Mouse (Mus musculus) megakaryocyte, adult 5-6 weeks (primary cell): ENCODE data around the gene Tpst2. TPM values are rescaled to one million over a fixed set of nuclear protein-coding genes. Genes with fewer than 3 reads are reported as not detected.

Source experiments
- ATAC-seq: 2 replicates; pipeline ENCODE4 v1.8.0; 2016; ENCODE audit warnings: mild to moderate bottlenecking, inconsistent platforms; ENCODE audit not compliant: poor library complexity, severe bottlenecking
- total RNA-seq, 2 experiments: library from RNA; stranded (forward) in 1 of 2; stranded (reverse) in 1 of 2; fragments of 153-499, 151-499 nt in 1 of 2; fragments of 221-1000, 200-1000 nt in 1 of 2; gene quantifications; 2 replicates each; pipeline versions ENCODE4 v1.2.3 to v1.2.4; 2015 to 2017

Gene Tpst2
- total RNA-seq, 2 experiments from 2014 or later = 57.5 to 77.0 TPM

DNA sequence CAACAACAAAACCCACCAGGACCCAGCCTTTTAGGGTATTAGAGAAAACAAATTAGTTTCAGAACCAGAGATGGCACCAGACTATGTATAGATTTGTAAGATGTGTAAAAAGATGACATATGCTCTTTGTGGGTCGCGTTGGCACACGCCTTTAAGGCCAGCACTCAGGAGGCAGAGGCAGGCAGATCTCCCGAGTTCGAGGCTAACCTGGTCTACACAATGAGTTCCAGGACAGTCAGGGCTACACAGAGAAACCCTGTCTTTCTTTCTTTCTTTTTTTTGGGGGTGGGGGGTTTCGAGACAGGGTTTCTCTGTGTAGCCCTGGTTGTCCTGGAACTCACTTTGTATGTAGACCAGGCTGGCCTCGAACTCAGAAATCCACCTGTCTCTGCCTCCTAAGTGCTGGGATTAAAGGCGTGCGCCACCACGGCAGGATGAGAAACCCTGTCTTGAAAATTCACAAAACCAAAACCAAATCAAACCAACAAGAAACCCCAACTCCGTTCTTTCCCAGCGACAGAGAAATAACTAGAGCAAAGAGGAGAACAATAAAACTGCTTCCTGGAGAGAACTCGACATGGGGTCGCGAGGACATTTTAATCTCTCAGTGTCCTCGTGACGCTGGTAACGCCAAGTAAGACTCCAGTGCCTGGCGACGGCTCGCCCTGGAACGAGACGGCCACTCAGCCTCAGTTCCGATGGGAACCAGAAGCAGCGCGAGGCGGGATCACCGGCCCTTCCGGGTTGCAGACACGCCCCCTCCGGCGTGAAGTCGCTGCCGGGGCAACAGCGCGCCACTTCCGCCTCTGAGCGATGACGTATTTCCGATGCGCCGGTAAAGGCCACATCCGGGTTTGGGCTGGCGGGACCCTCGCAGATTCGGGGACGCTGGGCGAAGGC is 49.3 kb downstream of the Tpst2 start, which contains the start of gene Tfip11:
TSS of gene Tfip11 (plus strand) at position 813 of the 900 bp plus-strand sequence.
- ATAC-seq = peak; percentile 89

DNA sequence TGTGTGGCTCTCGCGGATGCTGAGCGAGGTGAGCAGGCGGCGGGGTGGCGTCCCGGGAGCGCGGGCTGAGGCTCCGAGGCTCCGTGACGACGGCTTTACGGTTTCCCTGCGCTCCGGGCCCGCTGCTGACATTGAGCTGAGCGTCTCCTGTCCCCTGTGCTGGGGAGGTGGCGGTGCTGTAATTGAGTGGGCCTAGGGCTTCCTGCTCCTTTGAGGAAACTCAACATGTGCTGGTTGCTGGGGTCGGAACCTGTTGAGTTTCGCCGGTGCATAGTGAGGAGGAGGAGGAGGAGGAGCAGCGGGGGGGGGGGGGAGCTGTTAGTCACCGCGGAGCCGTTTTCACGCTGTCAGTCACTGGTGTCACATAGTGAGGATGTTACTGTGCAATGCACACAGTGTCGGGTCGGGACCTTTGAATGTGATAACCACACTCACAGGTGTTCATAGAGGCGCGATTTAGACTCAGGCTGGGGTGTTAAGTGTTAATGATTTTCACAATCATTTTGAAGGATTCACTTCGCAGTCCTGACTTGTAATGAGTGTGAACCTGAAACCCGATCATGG is 50.0 kb downstream of the Tpst2 start:
- ATAC-seq = 0 out of 2 replicates have a peak, but pooled peaks have one; percentile 4

DNA sequence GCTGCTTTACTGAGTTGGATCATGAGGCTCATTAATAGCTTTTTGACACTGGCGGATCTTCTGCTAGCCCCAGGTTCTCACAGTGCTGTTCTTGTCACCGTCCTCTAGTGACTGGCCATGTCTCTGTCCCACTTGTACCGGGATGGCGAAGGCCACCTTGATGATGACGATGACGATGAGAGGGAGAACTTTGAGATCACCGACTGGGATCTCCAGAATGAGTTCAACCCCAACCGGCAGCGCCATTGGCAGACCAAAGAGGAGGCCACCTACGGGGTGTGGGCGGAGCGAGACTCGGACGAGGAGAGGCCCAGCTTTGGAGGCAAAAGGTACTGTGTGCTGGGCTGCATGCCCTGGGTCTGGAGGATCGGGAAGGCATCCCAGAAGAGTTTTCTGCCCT is 51.4 kb downstream of the Tpst2 start:
- no peak for ATAC-seq

DNA sequence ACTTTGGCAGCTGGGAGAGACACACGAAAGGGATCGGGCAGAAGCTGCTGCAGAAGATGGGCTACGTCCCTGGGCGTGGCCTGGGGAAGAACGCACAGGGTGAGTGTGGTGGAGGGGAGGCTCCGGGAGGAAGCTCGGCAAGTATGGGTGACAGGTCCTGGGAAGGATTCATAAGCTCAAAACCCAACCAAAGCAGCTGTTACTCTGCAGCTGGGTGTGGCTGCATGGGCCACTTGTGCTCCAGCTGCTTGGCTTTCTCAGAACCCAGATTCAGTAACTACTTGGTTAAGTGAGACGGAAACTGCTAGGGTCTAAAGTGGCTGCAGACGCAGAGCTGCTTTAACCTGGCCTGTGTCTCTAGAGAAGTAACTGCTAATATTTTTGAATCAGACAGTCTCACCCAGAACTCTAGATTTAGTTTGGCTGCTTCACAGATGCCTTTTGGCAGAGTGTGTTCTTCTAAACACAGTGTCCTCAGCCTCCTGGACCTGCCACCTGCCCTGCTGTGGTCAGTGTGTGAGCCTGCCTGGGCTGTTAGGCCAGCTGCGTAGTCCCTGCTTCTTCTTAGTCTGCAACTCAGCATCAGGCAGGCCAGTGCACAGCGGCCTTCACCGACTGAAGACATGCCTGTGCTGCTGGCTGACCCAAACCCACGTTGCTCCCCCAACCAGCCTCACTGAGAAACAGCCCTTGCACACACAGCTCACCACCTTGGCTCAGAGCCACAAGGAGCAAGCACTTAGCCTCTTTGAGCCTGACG is 53.5 kb downstream of the Tpst2 start:
- ATAC-seq = no peak

DNA sequence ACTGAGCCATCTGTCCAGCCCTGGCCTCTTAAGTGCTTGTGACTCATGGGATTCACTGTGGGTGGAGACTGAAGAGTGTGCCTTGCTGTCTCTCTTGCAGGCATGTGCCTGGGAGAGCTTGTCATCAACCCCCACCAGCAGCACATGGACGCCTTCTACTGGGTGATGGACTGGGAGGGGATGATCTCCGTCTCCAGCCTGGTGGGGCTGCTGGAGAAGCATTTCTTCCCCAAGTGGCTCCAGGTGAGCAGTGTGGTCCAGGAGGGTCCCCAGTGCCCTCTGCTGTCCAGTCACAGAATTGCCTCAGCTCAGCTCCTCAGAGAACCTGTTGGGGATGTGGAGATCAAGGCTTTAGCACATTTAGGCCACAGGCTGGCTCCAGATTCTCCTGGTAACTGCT is 59.0 kb downstream of the Tpst2 start:
- peak; percentile 84 for ATAC-seq

DNA sequence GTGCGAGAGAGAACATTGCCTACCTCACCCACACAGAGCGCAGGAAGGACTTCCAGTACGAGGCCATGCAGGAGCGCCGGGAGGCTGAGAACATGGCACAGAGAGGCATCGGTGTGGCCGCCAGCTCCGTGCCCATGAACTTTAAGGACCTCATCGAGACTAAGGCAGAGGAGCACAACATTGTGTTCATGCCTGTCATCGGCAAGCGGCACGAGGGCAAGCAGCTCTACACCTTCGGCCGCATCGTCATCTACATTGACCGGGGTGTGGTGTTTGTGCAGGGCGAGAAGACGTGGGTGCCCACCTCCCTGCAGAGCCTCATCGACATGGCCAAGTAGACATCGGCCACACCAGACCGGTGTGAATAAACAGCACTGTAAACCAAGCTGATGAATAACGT is 60.5 kb downstream of the Tpst2 start:
- ATAC-seq = no peak

DNA sequence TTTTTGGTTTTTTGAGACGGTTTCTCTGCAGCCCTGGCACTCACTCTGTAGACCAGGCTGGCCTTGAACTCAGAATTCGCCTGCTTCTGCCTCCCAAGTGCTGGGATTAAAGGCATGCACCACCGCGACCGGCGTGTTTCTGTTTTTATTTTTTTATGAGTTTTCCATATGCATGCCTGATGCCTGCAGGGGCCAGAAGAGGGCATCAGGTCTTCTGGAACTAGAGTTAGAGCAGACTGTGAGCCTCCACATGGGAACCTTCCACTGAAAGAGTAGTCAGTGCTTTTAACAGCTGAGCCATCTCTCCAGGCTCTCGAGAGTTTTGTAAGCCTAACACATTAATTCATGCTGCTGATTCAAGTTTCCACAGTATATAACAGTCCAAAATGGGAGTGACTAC is 62.7 kb downstream of the Tpst2 start:
- no peak for ATAC-seq

DNA sequence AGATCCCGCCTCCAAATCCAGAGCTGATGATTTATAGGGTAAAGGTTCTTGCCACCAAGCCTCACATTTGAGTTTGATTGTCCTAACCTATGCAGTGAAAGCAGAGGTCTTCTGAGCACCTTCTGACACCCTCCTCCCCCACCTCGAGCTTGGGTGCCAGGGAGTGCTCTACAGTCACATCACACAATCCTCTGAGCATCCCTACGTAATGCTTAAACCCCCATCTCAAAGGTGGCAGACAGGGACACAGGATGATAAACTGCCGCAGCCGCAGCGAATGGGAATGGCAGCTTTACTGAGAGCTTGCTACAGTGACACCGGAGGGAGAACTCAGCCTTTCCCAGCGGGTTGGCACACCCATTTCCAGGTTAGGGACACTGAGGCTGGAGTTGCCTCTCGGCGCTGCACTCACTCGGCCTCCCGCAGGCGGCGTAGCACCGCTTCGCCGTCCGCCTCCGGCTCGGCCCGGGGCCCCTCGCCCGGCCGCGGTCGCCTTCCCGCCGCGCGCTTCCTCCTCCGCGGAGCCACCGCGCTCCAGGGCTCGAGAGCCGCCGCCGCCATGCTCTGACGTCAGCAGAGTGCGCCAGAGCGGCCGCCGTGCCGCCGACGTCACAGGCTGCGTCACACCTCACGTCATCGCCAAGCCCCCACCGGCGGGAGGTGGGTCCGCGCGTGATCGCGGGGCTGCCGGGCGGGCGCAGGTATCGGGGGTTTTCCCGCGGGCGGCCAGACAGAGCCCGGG is 66.1 kb downstream of the Tpst2 start, which contains the start of the genes Srrd and Hps4:
TSS of gene Srrd (minus strand) at position 578 of the 742 bp plus-strand sequence.
TSS of gene Hps4 (plus strand) at position 621 of the 742 bp plus-strand sequence.
- ATAC-seq = peak; percentile 87

DNA sequence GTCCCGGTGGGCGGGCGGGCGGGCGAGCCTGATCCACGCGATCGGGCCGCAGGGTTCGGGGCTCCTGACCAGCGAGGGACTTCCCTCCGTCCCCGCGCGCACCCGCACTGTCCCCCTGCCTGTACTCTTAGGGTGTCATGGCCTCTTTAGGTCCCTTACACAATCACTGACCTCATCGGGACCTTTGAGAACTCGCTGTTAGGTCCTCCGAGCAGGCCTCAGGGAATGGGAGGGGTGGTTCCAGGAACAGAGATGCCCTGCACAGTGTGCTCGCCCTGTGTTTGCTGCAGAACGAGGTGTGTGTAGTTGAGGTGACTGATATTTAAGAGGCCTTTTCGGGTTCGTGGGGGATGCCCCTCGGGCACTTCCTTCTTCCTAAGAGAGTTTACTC is 66.7 kb downstream of the Tpst2 start:
- ATAC-seq = peak; percentile 45

DNA sequence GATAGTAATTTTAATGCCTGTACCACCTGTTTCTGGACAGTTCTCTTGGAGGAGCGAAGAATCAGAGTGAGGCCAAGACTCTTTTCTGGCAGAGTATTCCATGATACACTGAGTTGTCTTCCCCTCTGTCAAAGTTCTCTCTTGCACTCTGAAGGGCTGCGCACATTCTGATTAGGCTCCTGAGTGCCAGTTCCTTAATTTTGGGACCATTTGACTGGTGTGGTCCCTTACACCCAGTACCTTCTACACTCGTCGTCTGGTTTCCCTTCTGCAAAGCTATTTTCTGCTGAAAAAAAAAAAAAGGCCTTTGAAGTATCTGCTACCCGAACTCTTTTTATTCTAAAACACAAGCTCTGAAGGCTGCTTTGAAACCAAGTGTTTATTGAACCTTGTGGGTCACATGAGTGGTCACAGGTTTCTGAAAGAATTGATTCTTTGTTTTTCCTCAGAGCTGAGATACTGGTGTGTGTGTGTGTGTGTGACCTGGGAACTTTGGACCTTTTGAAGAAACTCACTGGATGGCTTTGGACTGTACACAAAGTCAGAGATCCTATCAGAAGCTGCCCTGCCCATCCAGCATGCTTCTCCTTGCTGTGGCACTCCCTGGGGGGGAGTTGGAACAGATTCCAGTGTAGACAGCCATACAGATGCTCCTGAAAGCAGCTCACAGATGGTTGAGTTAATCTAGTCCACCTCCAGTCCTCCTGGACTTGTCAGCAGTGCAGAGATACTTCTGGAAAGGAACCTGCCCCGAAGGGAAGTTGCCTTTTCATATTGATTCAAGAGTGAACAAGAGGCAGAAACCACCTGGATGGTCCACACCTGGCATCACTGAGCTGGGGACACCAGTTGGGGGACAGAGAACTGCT is 67.8 kb downstream of the Tpst2 start:
- ATAC-seq = peak; percentile 34; the same call in 1 of the 2 replicates

DNA sequence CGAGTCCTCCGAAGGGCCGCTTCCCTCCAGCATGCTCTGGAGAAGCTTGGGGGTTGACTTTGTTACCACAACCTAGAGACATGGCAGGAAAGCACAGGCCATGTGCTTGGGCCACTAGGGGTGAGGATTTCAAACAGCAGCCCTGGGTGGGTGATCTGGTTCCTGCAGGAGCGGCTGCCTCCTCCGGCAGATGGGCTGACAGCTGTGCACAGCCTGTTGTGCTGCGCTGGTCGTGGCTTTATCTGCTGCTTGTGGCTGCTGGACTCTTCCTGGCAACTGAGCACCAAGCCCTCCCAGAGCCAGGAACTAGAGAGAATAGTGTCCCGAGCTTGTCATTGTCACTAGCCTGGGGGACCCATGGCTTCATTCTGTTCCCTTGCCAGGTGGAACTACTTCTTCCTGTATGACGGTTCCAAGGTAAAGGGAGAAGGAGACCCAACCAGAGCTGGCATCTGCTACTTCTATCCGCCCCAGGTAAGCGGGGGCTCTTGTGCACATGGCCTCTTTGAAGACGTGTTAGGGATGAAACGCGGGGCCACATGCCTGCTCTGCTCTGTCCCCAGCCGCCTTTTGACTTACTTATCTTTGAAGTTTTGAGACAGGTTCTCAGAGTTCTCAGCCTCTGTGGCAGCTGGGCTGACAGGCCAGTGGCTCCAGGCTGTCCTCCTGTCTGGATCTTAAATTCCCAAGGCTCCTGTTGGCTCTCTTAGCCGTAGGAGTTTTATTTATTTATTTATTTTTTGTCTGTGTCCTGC is 69.9 kb downstream of the Tpst2 start:
- no peak for ATAC-seq

DNA sequence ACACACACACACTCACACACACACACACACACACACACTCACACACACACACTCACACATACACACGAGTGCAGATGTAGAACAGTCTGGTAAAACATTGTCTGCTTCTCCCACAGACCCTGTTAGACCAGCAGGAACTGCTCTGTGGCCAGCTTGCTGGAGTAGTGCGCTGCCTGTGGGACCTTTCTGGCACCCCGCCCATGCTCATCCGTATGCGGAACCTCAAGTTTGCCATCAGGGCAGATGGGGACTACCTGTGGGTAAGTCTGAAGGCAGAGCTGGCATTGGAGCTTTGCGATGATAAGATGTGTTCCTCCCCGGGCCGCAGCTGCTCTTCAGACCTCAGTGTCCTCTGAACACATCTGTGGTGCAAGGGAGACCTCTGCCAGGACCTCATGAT is 72.7 kb downstream of the Tpst2 start:
- ATAC-seq = no peak

DNA sequence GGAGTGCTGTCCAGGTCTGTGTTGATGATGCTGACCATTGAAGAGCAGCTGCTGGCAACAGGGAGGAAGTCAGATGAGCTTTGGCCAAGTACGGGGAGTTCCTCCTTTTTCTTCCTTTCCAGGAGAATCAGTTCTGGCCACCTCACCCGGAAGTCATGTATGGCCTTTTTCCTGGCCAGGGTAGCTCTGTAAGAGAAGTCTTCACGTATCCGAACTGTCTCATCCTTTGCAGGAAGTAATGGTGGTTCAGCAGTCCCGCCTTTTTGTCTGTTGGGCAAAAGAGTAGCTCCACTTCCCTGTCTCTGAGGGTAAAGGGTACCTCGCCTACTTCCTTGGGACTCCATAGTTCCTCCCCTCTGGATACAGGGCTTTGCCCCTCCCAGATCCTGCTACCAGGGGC is 79.0 kb downstream of the Tpst2 start:
- peak; percentile 75 for ATAC-seq

DNA sequence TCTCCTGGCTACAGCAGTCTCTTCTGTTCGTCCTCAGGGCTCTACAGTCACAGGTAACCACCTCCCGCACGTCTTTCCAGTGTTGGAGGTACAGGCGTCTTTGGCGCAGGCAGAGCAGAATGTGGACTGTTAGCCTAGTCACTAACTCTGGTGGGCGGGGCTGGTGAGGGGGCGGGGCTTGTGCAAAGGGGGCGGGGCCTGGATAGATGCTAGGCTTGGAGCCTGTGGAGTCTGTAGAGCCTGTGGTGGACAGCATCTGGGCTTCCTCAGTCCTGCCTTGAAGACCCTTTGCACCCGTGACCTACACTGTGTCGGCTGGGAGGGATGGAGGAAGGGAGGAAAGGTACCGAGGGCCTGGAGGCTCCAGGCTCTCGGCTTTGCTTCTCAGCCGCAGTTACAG is 79.4 kb downstream of the Tpst2 start, which contains the start of gene Gm6583:
TSS of gene Gm6583 (minus strand) at position 124 of the 400 bp plus-strand sequence.
- ATAC-seq = no peak

DNA sequence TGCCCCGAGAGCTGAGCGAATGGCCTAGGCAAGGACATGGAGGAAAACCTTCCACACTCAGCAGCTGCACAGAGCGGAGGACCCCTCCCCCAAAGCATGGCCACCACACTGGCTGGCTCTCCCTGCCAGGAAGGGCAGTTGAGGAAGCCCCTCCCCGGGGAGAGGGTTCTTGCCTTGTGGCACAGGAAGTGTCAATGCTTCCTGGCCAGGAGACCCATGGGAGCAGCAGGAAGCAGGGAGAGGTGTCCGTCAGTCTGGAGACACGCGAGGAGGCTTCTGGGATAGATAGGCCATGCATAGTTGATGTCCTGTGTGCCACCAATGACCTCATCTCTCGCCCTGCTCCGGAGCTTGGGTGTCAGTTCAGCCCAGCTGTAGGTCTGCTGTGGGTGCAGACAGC is 79.8 kb downstream of the Tpst2 start:
- no peak for ATAC-seq

DNA sequence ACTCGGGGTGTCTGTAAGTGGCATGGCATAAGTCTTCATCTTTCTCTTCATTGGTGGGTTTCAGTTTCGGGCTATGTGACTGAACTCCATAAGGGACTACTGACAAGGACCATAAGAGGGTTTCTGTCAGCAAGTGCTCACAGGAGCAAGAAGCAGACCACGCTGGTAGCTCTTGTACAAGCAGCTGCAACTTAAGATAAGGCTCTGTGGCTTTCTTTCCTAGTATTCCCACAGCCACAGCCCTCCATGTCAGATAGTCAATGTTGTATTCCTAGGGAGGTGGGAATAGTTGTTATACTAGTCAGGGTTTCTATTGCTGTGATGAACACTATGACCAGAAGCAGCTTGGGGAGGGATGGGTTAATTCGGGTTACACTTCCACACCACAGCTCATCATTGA is 83.0 kb downstream of the Tpst2 start:
- ATAC-seq = no peak

DNA sequence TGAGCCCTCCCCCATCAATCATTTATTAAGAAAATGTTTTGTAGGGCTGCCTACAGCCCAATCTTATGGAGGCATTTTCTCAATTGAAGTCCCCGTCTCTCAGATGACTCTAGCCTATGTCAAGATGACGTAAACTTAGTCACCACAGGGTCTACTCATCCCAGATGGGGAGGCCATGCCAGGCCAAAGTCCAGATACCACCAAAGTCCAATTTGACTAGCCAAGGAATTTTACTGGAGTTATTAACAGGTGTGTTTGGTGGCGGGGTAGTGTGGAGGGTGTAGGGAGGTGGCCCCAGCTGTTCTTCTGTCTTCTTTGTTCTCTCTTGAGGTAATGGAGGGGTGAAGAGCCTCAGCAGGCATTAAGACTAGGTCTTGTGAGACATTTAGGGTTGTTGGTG is 83.6 kb downstream of the Tpst2 start:
- no peak for ATAC-seq

DNA sequence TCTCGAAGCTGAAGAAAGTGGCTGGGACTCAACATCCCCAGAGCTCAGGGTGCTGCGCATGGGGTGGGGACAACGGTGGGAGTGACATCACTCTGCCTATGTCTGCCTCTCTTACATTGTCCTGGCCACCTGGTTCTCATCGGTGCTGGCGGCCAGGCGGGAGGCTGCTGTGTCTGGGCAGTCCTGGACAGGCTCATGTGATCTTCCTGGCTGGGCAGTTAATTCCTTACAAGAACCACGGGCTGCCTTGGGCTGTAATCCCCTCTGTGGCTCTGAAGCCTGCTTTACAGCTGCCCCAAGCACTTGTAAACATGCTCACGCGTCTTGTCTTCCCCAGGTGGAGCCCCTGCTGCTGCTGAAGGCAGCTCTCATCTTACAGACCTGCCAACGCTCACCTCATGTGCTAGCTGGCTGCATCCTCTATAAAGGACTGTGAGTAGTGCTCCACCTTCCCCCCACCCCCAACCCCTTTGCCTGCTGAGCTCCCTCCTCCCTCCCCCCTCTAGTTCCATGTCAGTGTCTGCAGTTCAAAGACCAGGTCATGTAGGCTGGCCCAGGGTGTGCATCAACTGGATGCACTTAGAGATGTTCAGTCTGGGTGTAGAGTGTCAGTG is 87.8 kb downstream of the Tpst2 start:
- ATAC-seq = no peak
